Mouse (Mus musculus) neural tube, embryonic 12.5 days (tissue): ENCODE results near the gene Umod. TPM values are rescaled to one million over a fixed set of nuclear protein-coding genes. Genes with fewer than 3 reads are reported as not detected.
A peak's percentile ranks its signal among the peaks of the same experiment; 100 is the strongest.

ENCODE experiments used
- ATAC-seq: fragments of 200-750 bp; cut with Nextera tagmentation; 2 replicates; pipeline ENCODE4 v1.8.0; 2017; ENCODE audit warnings: low read depth, mild to moderate bottlenecking, moderate TSS enrichment, moderate library complexity; ENCODE audit not compliant: low FRiP score
- H3K27ac ChIP-seq: fragments of 300-500 bp; sonication (generic); 2 replicates; pipeline ENCODE4 v1.5.1; 2016
- H3K27me3 ChIP-seq: fragments of 300-500 bp; sonication (generic); replicated peaks from 2 replicates; pipeline ENCODE4 v1.6.1; 2016; ENCODE audit warnings: mild to moderate bottlenecking
- H3K36me3 ChIP-seq: fragments of 300-500 bp; sonication (generic); 2 replicates; pipeline ENCODE4 v1.6.1; 2016; ENCODE audit warnings: mild to moderate bottlenecking
- H3K4me1 ChIP-seq: fragments of 300-500 bp; sonication (generic); 2 replicates; pipeline ENCODE4 v1.6.1; 2016
- H3K4me2 ChIP-seq: fragments of 300-500 bp; sonication (generic); replicated peaks from 2 replicates; pipeline ENCODE4 v1.6.1; 2016; ENCODE audit warnings: mild to moderate bottlenecking
- H3K4me3 ChIP-seq: fragments of 300-500 bp; sonication (generic); 2 replicates; pipeline ENCODE4 v1.5.1; 2016
- H3K9ac ChIP-seq: fragments of 300-500 bp; sonication (generic); 2 replicates; pipeline ENCODE4 v1.6.1; 2016; ENCODE audit warnings: mild to moderate bottlenecking
- H3K9me3 ChIP-seq: fragments of 300-500 bp; sonication (generic); 2 replicates; pipeline ENCODE4 v1.6.1; 2016; ENCODE audit warnings: mild to moderate bottlenecking
- whole genome bisulfite sequencing: fragments of 180-500 bp; shearing (Covaris S2); methylation state at CpG from one replicate; pipeline ENCODE4 v1.1.7; 2016; 5-methylcytosine and 5-hydroxymethylcytosine counted together
- polyA plus RNA-seq: library from polyadenylated mRNA; unstranded; fragments of >200 nt; fragmentation: Nextera tagmentation; extraction: Ambion mirVana; gene quantifications from 2 replicates; pipeline ENCODE4 v1.2.1, GENCODE M21; 2016

The Umod gene
- polyA plus RNA-seq = not detected in 2 replicates

GRCm38 (mm10) chr7:119479256-119479655 lies at the start of gene Umod:
Gene Umod, minus strand, starts transcription at chr7:119479282.
- H3K36me3 ChIP-seq = no peaks in the 10 kb centered on the region
- no peak within 1 kb of the TSS for H3K4me2 ChIP-seq
- H3K4me1 ChIP-seq = no peaks in the 10 kb centered on the region
- H3K9ac ChIP-seq = no peak within 1 kb of the TSS
- H3K9me3 ChIP-seq = no peaks in the 10 kb centered on the region
- no peak within 1 kb of the TSS for H3K4me3 ChIP-seq
- no peak for ATAC-seq
- no peaks in the 10 kb centered on the region for H3K27me3 ChIP-seq
- H3K27ac ChIP-seq = no peak within 1 kb of the TSS

DNA sequence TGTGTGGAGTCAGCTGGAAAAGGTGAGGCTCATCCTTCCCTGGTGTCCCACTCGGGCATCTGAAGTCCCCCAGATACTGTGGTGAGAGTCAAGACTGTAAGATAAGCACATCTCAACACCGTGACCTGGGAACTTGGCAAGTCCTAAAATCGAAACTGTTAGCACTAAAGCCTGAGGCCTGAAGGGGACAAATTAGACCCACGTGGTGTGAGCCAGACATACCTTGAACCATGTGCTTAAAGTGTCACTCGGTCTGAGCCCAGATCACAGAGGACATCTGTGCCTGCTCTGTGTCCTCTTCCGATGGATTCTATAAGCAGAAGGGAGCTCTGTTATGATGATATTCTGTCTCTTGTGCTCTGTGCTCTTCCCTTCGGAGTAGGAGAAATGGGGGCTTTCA lies 49.5 kb upstream of the Umod start:
- WGBS = 91% methylated on average over 7 of the region's 7 CpGs
- Histone ChIP-seq H3K4me3 (no peak overlapping the region), H3K27me3 (no peaks in the 10 kb centered on the region), H3K4me1 (no peaks in the 10 kb centered on the region), H3K4me2 (no peak overlapping the region), H3K9ac (no peak overlapping the region), H3K9me3 (no peaks in the 10 kb centered on the region), H3K36me3 (no peaks in the 10 kb centered on the region), H3K27ac (no peak overlapping the region)
- ATAC-seq = no peak

GRCm38 (mm10) chr7:119527548-119527947 lies 48.5 kb upstream of the Umod start:
- Histone ChIP-seq H3K36me3 (no peaks in the 10 kb centered on the region), H3K4me1 (no peaks in the 10 kb centered on the region), H3K4me3 (no peak overlapping the region), H3K4me2 (no peak overlapping the region), H3K27me3 (no peaks in the 10 kb centered on the region), H3K27ac (no peak overlapping the region), H3K9me3 (no peaks in the 10 kb centered on the region), H3K9ac (no peak overlapping the region)
- no peak for ATAC-seq
- 58% methylated on average over 2 of the region's 2 CpGs for WGBS

GRCm38 (mm10) chr7:119527135-119527534 lies 48.1 kb upstream of the Umod start:
- Histone ChIP-seq H3K4me2 (no peak overlapping the region), H3K4me3 (no peak overlapping the region), H3K27me3 (no peaks in the 10 kb centered on the region), H3K4me1 (no peaks in the 10 kb centered on the region), H3K9me3 (no peaks in the 10 kb centered on the region), H3K36me3 (no peaks in the 10 kb centered on the region), H3K27ac (no peak overlapping the region), H3K9ac (no peak overlapping the region)
- WGBS = 95% methylated on average over 1 of the region's 1 CpGs
- no peak for ATAC-seq

DNA sequence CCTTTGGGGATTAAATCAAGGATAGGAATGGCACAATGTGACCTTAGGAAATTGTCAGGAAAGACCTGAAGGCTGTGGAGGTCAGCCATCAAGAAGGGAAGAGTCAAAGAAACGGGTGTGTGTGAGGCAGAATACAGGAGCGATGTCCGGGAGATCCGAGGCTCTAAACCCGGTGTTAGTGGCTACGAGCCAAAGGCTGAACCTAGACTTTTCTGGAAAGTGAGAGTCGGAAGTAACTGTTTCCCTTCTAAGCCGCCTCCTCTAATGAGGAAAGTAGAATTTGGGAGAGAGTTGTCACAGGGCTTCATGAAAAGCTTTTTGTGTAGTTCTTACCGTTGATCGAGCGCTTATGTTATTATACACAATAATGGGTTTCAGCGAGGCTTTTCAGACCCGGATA lies 47.4 kb upstream of the Umod start:
- Histone ChIP-seq H3K4me2 (no peak overlapping the region), H3K27ac (no peak overlapping the region), H3K36me3 (no peaks in the 10 kb centered on the region), H3K9me3 (no peaks in the 10 kb centered on the region), H3K4me3 (no peak overlapping the region), H3K27me3 (no peaks in the 10 kb centered on the region), H3K4me1 (no peaks in the 10 kb centered on the region), H3K9ac (no peak overlapping the region)
- WGBS = 82% methylated on average over 13 of the region's 13 CpGs
- ATAC-seq = no peak

DNA sequence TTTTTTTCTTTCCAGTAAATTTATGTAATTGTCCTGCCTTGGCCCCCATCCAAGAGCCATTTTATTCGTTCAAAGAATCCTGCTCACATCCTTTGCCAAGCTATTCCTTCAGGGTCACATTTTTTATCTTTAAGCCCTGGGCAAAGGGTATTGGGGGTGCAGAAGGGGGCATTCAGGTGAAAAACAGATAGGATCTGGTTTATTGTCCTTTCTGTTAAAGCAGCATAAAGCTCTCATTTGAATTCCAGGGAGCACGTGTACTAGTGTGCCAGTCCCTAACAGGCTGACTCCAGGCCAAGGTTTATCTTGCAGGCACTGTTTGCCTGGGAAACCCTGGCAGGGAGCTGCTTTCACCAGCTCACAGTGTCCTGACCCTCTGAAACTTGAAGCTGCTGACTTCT lies 46.8 kb upstream of the Umod start:
- Histone ChIP-seq H3K27ac (no peak overlapping the region), H3K4me3 (no peak overlapping the region), H3K9ac (no peak overlapping the region), H3K9me3 (no peaks in the 10 kb centered on the region), H3K27me3 (no peaks in the 10 kb centered on the region), H3K36me3 (no peaks in the 10 kb centered on the region), H3K4me1 (no peaks in the 10 kb centered on the region), H3K4me2 (no peak overlapping the region)
- WGBS = 49% methylated on average over 2 of the region's 2 CpGs
- no peak for ATAC-seq

DNA sequence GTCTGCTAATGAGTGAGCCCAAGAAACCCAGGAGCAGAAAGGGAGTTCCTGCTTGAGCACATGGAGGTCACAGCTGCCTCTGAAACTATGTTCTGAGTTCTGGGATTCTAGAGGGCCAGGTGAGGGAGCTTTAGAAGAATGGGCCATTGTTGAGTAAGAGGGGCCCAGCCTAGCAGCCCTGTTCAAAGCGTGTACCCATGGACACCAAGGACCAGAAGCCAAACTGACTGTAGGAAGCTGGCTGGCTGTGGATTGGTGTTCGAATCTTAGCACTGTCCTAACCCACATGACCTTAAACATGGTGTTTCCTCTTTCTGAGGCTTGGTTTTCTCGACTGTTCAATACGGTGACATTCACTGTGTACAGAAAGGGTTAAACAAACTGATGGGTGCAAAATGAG lies 44.3 kb upstream of the Umod start, which contains the start of gene Pdilt:
TSS of gene Pdilt (minus strand) at position 101 of the 400 bp plus-strand sequence.
- Histone ChIP-seq H3K27ac (no peak within 1 kb of the TSS), H3K9ac (no peak within 1 kb of the TSS), H3K27me3 (no peaks in the 10 kb centered on the region), H3K9me3 (no peaks in the 10 kb centered on the region), H3K36me3 (no peaks in the 10 kb centered on the region), H3K4me1 (no peaks in the 10 kb centered on the region), H3K4me3 (no peak within 1 kb of the TSS), H3K4me2 (no peak within 1 kb of the TSS)
- WGBS = 80% methylated on average over 4 of the region's 4 CpGs
- no peak for ATAC-seq

GRCm38 (mm10) chr7:119522385-119522784 lies 43.3 kb upstream of the Umod start:
- Histone ChIP-seq H3K4me2 (no peak overlapping the region), H3K4me3 (no peak overlapping the region), H3K9me3 (no peaks in the 10 kb centered on the region), H3K4me1 (no peaks in the 10 kb centered on the region), H3K27ac (no peak overlapping the region), H3K9ac (no peak overlapping the region), H3K27me3 (no peaks in the 10 kb centered on the region), H3K36me3 (no peaks in the 10 kb centered on the region)
- 84% methylated on average over 1 of the region's 1 CpGs for WGBS
- no peak for ATAC-seq

DNA sequence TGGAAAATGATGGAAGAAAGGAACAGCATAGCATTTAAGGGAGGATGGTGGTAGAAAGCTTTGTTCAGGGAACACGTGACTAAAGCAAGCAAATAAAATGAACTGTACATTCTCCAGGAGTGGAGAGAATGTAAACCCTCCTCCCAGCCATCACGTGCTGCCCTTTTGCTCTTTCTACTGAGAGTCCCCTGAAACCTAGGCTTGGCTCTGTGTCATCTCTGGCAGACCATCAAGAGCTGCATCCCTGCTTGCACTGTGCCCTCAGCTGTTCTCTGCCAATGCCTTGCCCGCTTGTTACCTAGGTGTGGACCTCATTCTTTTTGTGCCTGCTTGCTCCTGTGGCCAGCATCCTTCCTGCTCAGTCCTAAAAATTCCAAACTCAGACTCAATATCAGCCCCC lies 42.7 kb upstream of the Umod start:
- Histone ChIP-seq H3K27ac (no peak overlapping the region), H3K9ac (no peak overlapping the region), H3K4me3 (no peak overlapping the region), H3K4me2 (no peak overlapping the region), H3K36me3 (no peaks in the 10 kb centered on the region), H3K9me3 (no peaks in the 10 kb centered on the region), H3K4me1 (no peaks in the 10 kb centered on the region), H3K27me3 (no peaks in the 10 kb centered on the region)
- WGBS = 84% methylated on average over 3 of the region's 3 CpGs
- ATAC-seq = no peak

DNA sequence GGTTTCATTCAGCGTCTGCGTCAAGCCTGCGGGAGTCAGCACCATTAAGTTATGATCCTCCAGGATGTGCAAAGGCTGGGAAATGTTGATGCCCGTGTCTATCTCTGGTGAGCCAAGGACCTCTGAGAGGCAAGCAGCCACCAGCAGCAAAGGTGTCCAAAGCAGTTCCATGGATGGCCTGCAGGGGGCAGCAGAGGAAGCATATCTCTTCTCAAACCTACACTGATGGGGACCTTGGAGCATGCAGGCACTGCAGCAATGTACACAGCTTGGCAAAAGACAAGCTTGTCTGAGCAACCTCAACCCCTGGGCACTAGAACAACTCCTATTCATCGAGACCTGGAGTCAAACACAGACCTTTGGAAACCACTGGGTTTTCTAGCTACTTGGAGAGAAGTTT lies 40.6 kb upstream of the Umod start:
- Histone ChIP-seq H3K4me3 (no peak overlapping the region), H3K27me3 (no peaks in the 10 kb centered on the region), H3K4me1 (no peaks in the 10 kb centered on the region), H3K36me3 (no peaks in the 10 kb centered on the region), H3K27ac (no peak overlapping the region), H3K9ac (no peak overlapping the region), H3K9me3 (no peaks in the 10 kb centered on the region), H3K4me2 (no peak overlapping the region)
- 52% methylated on average over 5 of the region's 5 CpGs for WGBS
- ATAC-seq = no peak

- 75% methylated on average over 5 of the region's 5 CpGs for WGBS
- no peaks in the 10 kb centered on the region for H3K36me3 ChIP-seq
- no peak within 1 kb of the TSS for H3K9ac ChIP-seq
Observed at GRCm38 (mm10) chr7:119519163-119519562, 40.1 kb upstream of the Umod start, which contains the start of gene Acsm5. Gene Acsm5, plus strand, starts transcription at chr7:119519463.

DNA sequence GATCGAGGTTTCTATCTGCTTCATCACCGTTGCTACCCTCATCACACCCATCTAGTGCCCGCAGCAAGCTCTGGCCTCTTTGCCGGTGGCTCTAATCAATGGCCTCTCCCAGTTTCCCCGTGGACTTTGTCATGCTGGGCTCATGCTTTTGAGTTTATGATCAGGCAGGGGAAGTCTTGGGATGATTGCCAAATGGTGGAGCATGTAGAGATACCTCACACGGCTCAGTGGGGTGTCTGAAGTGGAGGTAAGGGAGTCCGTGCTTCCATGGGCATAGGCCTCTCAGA lies 37.1 kb upstream of the Umod start:
- no peaks in the 10 kb centered on the region for H3K9me3 ChIP-seq
- H3K9ac ChIP-seq = no peak overlapping the region
- no peak overlapping the region for H3K4me3 ChIP-seq
- H3K4me2 ChIP-seq = no peak overlapping the region
- ATAC-seq = no peak
- no peaks in the 10 kb centered on the region for H3K36me3 ChIP-seq
- H3K27me3 ChIP-seq = no peaks in the 10 kb centered on the region
- no peaks in the 10 kb centered on the region for H3K4me1 ChIP-seq
- 85% methylated on average over 7 of the region's 7 CpGs for WGBS
- no peak overlapping the region for H3K27ac ChIP-seq

More at GRCm38 (mm10) chr7:119519163-119519562, 40.1 kb upstream of the Umod start, which contains the start of gene Acsm5:
- H3K9me3 ChIP-seq = no peaks in the 10 kb centered on the region
- ATAC-seq = no peak
- no peaks in the 10 kb centered on the region for H3K4me1 ChIP-seq
- H3K27ac ChIP-seq = no peak within 1 kb of the TSS
- no peak within 1 kb of the TSS for H3K4me2 ChIP-seq
- no peak within 1 kb of the TSS for H3K4me3 ChIP-seq
- no peaks in the 10 kb centered on the region for H3K27me3 ChIP-seq

DNA sequence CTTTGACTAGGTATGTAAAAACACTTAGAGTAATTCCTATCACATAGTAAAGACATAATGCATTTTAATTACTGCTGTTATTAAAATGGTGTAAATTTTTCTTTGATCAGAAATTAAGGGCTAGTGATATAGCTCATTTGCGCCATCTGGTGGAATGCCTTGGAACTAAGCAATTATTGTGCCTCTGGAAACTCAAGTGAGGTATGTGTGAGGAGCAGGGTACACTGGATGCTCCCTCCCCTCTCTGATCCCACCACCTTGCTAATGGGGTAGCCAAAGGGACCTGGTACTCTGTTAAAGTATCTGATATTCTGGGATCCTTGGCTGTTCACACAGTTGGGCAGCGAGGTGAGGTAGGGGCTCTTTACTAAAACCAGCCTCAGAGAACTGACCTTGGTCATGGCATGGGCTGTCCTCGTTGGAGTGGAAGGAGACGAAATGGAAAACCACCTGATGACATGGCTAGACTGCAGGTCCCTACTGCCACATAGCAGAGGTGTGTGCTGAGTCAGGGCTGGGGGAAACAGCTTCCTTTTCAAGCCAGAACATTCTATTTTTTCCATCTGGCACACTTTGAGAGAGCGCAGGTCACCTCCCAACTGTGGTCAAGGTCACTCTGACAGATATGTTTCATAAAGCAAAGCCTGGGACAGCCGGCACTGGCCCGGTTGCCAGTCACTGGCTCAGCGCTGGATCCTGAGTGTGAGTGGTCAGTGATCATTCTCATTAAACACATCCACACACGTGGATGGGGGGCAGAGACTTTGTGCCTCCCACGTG lies 36.6 kb upstream of the Umod start:
- Histone ChIP-seq H3K4me3 (no peak overlapping the region), H3K27me3 (no peaks in the 10 kb centered on the region), H3K9me3 (no peaks in the 10 kb centered on the region), H3K4me1 (no peaks in the 10 kb centered on the region), H3K9ac (no peak overlapping the region), H3K27ac (no peak overlapping the region), H3K4me2 (no peak overlapping the region), H3K36me3 (no peaks in the 10 kb centered on the region)
- 77% methylated on average over 10 of the region's 10 CpGs for WGBS
- 0 out of 2 replicates have a peak, but pooled peaks have one; percentile 25 for ATAC-seq
